Mouse (Mus musculus): ENCODE measurements at regions not wholly inside any gene's neighbourhood (a gene's known extent, or its start where the extent isn't known, plus 50 kb on each side); places are given as distances from the start of the nearest gene placed in this dataset.

DNA sequence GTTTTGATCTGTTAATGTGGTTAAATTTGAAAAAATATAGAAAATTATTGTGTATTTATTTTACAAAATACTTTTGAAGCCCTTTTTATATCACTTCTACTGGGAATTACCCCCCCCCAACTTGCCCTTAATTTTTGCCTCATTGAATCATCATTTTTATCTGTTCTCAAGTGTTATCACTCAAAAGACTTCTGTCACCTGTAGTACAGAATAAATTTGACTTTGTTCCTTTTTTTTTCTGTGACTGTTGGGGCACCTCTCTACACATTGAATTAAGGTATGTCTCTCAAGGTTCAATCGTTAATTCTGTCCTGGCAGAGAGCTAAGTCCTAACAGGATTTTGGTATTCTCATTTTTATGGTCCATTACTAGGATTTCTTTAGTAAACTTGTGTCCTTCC, 1123.0 kb upstream of the Cited2 start:
- no peak for DNase-seq

DNA sequence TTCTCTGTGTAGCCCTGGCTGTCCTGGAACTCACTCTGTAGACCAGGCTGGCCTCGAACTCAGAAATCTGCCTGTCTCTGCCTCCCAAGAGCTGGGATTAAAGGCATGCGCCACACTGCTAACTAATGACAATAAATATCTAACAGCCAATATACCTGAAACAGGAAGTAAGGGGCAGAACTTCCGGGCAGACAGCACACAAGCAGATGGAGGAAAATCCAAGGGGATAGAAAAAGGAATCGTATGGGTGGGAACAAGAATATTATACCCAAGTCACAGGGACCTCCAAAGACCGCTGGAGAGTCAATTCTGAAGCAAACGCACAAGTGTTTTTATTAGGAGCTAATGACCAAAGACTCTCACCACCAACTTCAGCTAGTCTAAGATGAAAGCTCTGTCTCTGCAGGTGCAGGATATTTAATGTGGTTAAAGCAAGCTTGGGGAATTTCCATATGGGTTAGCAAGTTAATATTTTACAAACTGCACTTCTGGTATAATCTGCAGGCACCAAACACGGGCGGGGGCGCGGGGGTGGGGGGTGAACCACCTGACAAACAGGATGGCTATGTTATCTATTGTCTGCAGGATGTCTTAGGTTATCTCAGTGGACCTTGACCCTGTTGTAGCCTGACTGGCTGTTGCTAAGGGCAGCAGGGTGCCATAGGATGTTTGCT, 1122.3 kb upstream of the Cited2 start:
- DNase-seq = no peak

DNA sequence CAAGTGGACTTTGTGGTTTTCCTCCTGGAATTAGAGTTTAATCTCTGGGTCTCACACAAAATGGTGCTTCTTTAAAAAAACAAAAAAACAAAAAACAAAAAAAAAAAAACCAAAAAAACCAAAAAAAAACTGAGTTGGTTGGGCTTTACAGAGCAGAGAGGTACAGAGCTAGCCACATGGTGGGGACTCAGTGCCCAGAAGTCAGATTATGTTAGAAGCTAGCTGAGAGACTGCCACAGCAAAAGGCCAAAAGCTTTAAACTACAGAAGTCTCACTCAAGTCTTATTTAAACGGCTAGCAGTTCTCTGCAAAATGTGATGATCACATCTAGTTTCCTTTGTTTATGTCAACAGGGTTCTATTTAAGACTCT, 1121.8 kb upstream of the Cited2 start:
- no peak for DNase-seq

DNA sequence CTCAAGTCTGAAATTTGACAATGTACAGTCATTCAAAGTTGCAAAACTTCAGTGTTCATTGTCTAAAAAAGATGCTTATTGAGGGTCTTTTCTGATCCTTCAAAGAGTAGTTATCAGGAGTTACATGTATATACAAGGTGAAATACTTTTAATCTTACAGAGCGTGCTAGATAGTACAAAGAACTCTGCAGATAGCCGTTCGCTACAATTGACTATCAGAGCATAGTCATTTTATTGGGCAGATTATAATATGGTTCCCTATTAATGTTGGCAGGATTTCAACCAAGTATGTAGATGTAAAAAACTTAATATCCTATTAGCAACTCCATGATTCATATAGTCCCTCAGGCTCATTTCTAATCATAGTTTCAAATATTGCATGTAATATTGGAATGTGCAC, 1114.7 kb upstream of the Cited2 start:
- DNase-seq = no peak

DNA sequence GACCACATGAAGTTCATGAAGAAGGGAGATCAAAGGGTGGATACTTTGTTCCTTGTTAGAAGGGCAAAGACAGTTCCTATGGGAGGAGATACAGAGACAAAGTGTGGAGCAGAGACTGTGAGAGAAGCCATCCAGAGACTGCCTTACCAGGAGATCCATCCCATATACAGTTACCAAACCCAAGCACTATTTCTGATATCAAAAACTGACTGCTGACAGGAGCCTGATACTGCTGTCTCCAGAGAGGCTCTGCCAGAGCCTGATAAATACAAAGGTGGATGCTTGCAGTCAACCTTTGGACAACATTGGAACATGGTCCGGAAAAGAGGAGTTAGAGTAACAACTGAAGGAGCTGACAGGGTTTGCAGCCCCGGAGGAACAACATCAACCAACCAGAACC, 1104.3 kb upstream of the Cited2 start:
- no peak for DNase-seq

DNA sequence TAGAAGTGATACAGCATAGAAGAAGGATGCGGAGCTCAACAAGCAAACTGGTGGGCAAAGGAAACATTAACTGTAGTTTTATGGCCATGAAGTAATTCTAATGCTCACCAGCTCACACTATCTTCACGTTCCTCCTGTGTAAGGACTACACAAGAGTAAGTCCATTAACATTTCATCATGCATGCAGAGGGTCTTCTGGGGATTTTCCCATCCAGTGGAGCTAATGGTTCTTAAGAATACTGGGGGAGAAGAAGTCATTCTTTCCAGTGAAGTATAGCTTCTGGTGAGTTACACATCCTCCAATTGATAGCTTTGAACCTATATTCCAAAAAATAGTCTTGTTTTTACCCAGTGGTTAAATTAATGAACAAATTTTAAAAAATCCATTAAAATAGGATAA, 1103.4 kb upstream of the Cited2 start:
- DNase-seq = no peak

DNA sequence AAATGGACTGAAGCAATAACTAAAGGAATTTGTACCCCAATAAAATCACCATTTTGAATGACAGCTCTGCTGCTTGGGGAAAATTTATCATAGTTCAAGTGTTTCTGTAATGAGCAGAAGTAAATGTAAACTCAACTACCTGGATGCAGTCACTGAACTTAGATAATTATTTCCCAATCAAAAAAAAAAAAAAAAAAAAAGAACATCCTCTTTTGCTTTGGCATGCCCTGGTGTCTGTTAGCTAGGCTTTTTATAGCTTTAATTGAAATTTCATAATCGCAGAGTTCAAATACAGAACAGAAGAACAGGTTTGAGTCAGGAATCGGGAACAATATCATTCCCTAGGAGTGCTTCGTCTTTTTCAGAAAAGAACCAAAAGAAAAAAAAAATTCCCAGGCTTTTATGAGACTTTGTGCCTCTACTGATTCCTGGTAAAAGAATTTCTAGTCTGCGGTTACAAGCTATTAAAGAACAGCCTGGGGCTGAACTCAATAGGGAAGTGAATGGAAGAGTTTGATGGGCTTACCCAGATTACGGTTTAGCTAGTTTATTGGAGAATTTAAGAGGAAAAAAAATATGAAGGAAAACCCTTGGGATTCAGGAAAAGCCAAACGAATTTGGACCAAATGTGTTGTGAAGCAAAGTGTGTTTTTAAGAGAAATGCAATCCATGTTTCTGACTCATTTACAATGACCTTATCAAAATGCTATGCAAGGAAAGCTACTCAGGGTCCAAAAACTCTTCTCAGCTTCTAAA, 1102.0 kb upstream of the Cited2 start:
- no peak for DNase-seq

DNA sequence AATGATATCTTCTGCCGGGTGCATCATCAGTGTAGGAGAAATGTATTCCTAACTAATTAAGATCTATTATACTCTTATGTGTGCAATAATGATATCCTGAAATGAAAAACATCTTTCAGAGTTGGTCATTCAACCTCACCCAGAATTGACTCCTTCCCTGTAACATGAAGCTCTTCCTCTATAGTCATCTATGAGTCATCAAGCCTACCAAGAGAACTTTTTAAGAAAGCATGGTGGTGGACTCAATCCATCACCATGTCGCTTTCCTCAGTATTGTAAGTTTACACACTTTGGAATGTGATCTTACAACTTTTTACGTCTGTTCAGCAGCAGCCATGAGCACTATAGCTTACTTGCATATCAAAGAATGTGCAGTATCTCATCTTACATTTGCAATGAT, 1100.2 kb upstream of the Cited2 start:
- no peak for DNase-seq

DNA sequence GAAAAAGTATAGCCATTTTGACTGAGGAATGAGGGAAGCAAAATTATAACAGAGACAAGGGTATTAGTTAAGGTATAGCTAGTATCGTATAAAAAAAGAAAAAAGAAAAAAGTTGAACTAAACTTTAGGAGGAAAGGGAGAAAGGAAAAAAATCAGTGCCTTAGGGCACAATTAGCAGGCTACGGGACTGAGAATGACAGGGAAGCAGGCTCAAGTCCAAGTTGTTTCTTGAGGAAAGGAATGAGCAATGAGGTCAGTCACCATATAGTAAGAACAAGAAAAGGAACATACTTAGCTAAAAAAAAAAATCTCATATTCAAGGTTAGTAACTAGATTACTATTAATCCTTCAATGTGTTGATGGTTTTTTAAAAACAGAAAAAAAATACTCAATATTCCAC, 1089.8 kb upstream of the Cited2 start:
- no peak for DNase-seq

DNA sequence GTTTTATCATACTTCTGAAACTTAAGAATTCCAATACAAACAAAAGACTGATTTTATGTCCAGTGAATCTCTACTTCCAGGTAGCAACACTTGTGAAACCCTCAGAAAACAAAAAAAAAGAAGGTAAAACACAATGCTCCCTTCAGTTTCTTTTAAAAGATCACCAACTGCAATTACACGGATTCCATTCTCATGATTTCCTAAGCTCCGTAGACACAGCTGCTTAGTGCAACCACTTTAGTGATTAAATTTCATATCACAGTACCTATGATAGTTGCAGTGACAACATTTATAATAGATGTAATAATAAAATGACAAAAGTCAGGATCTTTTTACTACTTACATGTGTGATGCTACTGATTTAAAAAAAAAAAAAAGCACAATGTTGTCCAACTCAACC, 1087.6 kb upstream of the Cited2 start:
- no peak for DNase-seq

DNA sequence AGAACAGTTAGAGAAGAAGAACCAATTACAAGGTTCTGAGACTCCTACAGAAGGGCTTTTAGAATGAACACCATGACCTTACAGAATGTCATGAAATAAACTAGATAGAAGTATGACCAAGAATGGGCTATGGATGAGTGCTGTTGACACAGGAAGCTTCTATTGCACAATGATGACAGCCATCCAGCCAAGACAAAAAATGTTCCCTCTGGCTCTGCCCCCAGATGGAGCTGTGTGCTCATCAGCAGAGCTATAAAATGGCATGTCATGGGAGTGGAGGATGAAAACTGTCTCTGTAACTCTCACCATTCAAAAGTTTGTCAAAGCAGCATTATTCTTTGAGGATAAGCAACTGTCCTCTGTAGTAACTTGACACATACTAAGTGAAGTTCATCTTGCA, 1086.0 kb upstream of the Cited2 start:
- DNase-seq = no peak

DNA sequence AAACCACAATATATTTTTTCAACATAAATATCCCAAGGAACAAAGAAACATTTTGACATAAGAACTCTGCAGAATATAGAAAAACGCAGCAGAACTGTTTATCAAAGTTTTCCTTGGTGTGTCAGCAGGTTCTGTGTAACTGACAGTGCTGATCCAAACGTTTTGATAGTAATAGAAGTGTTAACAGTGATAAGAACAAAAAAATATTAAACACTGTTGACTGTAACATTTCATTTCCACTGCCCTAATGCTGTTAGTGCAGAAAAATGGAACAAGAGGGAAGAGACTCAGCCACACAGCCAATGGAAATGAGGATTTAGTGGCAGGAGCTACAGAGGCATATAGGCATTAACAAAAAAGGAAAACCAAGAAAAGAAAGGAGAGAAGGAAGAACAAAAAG, 1084.9 kb upstream of the Cited2 start:
- no peak for DNase-seq

DNA sequence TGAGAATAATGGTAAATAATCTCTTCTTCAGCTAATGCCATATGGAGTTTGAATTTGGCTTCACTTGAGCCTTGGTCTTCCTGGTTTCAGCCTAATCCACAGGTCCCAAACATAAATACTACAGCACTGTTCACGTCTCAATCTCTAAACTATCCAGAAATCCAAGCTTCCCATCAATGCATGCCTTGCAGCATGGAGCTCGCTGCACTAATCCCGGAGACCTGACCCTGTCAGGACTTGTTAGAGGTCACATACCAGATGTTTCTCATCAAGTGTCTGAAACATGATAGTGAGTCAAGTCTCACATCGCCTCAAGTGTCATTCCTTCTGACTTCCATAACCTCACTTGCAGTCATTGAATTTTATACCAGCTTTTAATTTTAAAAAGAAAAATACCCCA, 1082.9 kb upstream of the Cited2 start:
- no peak for DNase-seq

DNA sequence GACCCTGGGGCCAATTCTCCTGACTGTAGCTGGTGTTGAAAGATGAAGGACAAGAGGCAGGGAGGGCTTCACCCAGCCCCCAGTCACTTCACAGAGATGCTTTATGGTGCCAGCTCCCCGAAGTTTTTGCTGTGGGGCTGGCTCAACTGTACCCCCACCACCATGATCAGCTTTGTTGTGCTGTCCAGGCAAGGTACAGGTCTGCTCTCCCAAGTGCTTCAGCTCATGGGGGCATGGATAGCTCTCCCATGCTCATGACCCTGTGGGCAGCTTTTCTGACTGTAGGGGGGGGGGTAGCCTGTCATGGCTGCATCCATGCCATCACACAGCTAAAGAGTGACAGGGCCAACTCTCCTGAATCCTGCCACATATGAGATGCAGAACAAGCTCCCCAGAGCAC, 1072.9 kb upstream of the Cited2 start:
- no peak for DNase-seq

DNA sequence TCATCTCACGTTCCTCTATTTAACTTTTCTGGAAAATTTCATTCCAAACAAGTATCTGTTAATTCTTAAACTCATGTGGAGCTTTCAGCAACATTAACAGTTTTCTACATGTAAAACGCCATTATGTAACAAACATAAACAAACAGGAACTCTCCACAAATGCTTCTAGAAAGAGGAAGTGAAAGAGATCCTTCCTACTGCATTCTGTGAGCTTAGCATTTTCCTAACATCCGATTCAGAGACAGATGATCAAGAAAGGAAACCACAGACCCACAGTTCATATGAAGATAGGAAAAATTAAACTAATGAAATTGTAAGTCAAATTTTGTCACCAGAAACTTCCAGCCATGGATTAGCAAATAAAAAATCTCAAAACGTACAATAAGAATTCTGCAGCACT, 1070.6 kb upstream of the Cited2 start:
- DNase-seq = no peak

DNA sequence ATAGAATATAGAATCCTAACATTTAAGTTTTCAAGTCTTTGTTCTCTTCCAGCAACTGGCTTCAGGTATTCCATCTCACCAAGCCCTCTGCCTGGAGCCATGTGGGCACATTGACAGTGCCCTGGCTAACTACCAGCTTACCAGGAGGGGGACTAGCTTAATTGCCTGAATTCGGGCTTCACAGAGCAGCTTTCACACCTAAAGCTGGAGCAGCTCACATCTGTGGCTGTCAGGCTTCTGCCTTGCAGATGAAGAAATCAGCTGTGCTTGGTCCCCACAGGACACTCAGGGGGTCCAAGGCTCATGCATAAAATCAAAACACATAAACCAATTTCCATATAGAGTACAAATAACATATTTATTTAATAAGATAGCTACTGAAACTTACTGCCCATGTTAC, 1058.5 kb upstream of the Cited2 start:
- no peak for DNase-seq

DNA sequence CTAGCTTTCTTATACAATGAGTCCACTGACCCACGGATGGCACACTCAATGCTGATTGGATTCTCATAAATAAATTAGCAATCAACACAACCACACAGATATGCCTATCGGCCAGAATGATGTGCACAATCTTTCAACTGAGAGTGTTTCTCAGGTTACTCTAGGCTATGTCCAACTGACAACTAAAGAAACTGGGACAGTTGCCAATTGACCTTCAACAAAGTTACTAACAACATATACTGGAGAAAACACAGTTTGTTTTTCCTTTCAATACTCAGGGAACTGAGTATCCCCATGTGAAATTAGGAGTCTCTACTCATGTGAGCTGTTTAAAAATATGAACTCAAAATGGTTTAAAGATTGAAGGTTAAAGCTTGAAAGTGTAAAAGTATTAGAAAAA, 1052.7 kb upstream of the Cited2 start:
- DNase-seq = no peak

DNA sequence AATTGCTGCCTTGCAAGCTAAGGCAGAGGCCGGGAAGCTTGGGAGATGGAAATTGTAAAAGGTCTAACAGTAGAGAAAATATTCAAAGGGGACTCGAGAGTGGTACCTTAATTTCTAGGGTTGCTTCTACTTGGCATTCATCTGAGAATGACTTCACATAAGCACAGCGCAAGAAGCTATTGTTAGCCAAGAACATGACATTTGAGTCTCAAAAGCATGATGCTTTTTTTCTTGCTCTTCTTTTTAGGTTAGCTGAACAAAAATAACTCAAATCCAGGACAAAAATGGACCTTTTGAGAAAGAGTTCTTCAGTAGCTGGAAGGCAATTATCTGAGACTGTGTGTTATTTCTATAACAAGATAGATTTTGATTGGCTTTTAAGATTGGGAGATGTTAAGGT, 1042.0 kb upstream of the Cited2 start:
- no peak for DNase-seq

DNA sequence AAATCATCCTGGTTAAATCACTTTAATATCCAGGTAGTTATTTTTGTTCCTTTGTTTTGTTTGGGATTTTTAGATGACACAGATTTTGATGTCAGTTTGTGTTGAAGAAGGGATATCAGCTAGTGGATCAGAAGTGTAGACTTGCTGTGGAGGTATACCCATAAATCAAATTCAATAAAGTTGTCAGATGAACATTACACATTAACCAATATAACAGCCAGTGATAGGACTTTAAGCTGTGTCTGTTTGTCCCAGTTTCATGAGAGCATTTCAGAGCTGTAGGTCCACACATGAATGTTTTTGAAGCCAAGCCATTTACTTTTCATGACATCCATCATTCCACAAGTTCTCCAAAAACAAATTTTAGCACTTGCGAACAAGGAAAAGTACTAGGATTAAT, 1037.7 kb upstream of the Cited2 start:
- DNase-seq = no peak

DNA sequence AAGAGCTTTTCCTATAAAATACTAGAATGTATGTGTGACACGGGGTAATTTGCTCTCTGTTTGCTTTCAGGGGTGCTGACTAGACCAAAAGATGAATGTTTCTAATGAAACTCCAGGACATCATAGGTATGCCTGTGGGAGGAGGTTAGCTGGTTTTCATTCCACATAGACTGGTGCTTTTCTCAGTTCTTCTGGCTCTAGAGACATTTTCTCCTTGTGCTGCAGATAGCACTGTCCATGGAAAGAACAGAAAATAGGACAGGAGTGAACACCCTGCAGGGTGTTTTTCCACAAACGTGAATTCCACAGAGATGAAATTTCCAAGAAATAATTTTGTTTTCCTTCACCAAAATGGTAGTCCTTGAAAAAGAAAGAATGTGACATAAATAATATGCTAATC, 1016.0 kb upstream of the Cited2 start:
- DNase-seq = no peak

DNA sequence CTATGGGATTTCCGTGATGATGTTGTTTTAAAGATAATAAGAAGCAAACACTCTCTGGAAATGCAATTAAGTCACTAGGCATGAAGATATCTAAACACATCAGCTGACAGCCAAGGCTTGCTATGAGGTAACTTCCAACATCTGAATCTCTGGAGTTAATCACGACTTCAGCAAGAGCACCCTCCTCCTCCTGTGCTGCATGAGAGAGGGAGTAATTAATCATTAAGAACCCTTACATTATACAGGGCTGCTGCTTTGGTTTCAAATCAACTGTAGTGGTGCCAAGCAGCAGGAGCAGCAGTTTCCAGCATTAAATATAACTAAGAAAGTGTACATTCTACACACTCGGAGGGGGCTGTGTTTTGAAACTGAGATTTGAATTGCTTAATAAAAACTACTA, 1009.9 kb upstream of the Cited2 start:
- DNase-seq = no peak

DNA sequence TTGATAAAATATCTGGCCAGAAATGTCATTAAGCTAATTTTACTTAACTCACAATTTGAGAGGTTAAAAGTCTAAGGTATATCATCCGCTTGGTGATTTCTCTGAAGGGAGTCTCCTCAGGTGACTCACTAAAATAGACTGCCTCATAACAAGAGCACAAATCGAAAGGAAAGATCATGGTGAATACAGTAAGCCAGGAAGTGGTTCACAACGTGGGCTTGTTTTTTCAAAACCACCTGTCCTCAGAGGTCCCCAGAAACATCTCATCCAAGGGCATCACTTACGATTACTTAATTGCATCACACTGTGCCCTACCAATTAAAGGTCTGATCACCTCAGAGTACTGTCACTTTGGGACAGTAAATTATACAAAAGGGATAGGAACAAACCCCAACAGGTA, 1009.0 kb upstream of the Cited2 start:
- no peak for DNase-seq

DNA sequence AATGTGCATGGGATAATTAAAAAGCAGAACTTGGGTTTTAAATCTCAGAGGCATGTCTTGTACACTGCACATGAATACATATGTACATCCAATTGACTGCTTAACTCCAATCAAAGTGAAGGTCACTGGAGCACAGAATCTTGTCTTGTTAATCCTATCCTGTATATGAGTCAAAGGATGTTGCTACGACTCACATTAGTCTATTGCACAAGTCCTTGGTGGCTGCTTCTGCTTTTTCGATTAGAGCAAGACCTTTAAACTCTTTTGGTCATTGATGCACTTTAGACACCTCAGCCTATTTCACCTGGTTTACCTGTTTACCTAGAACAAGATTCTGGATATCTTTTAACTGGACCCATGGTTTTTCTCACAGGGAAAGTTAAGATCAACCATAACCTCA, 1008.5 kb upstream of the Cited2 start:
- DNase-seq = no peak

DNA sequence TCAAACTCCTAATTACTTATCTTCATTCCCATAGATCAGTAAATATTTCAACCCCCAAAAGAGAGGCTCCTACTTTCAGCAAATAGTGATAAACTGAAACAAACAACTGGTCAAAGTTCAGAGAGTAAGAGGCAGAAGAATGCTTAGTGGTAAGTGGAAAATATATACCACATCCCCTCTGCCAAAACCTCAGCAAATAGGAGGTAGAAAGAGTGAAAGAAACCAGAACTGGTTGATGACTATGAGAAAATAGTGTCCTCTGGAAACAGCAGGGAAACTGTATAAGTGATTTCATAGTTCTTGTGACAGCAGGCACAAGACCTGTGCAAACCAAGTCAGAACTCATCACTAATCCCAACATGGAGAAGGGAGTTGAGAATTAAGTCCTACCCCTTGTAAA, 980.8 kb upstream of the Cited2 start:
- DNase-seq = no peak

DNA sequence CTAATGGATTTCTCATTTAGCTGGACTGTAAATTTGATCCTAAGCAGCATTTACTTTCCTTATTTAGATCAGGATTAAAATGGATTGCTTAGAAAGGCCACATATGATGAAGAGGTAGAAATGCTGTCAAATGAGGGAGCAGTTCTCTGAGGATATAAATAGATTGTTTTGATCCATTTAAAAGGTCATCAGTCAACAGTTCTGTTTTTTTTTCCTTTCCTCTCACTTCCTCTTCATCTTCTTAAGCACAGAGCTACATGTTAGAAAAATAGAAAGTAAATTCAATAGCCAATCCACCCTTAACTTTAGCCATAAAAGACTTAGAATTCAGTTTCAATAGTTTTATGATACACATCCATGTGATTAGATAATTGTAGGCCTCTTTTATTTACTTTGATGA, 971.5 kb upstream of the Cited2 start:
- no peak for DNase-seq
